Mouse (Mus musculus): ENCODE measurements around the gene Thtpa.

Gene Thtpa

DNA sequence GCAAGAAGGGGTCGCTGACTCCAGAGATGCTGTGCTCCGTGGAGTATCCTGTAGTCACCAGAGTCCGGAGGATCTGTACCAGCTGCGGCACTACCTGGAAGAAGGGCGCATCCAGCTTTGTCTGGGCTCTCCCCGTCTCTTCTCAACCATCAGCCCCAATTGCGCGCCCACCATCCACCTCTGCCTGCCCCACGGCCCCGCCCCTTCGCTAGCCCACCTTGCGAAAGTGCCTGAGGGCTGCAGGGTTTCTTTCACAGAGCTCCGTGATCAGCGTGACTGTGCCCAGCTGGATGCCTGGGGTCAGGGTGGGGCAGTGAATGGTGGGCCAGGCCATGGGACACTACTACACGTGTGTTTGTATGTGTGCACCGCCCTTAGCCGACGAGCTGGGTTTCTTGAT, 9.8 kb downstream of the Thtpa start:
- in situ Hi-C loops (cut with MboI, MseI), result no loop called here

DNA sequence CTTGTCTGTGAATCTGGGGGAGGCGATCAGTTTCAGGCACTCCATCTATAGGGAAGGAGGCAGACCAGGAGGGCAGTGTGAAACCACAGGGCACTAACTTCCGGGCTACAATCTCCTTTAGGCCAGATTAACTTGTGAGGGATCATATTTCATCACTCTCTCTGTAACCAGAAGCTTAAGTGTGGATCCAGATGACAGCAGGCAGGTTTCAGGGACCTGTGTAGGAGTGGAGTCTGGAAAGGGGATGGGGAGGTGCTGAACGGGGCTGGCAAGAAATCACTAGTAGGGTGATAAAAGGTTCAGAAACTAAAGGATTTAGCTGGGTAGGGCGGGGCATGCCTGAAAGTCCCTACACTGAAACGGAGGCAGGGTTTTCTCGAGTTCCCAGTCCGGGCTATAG, 10.8 kb downstream of the Thtpa start:
- in situ Hi-C loops (cut with MboI, MseI), result no loop called here

DNA sequence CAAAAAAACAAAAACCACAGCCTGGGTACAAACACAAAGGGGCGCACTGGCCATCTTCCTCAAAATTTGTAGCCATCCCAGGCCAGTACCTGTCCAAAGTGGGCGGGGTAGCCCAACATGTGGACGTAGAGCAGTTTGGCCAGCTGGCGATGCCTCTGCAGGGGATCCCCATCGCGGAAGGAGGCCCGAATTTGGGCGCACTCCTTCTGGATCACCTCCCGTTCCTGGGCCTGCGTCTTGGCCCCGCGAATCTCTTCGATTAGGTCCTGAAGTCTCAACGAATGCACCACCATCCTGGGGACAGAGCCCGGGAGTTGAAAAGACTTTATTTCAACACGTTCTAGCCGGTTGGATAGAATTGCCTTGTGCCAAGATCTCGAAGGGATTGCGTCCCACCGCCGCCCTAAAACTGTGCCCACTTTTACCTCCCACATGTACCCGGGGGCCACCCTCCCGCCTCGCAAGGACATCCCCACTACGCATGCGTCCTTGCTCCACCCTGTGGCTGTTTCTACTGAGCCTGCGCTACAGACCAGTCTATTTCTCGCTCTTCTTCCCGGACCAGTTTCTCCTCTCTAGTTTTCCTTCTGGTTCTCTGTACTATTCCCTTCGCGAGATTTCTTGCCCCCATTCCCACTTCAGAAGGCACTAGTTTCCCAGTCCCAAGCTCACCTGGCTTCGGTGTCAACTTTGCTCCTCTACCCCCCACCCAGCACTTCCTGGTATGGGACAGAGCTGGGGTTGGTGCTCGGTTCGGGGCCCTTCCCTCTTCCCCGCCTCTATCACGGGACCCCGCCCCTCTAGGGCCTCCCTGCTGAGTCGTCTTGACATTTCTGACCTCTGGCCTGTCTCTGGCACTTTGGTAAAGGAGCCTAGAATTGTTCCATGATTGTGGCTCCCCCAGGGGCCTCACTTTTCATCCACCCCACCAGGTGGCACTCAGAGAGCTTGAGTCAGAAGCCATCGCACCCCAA, 11.5 kb downstream of the Thtpa start, which contains the start of gene Ap1g2:
Gene Ap1g2, minus strand, starts transcription at position 758 of the 974 bp plus-strand sequence.
- in situ Hi-C loops (cut with MboI, MseI), result no loop called here

DNA sequence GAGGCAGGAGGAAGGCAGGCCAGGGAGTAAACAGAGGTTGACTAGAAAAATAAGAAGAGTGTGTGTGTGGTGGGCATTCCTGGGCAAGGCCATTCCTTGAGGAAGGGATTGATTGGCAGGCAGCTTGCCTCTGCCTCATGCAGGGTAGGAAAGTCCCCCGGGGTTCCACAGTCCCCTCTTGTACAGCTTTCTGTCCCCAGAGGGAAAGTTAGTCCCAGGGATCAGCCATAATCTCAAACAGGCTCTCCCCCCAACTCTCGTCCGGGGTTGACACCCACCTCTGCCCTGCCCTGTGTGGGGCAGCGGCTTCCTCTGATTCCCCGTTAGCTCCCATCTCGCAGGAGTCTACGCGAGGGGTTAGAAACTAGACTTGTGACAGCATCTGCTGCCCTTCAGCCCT, 12.4 kb downstream of the Thtpa start:
- in situ Hi-C loops (cut with MboI, MseI), result no loop called here

DNA sequence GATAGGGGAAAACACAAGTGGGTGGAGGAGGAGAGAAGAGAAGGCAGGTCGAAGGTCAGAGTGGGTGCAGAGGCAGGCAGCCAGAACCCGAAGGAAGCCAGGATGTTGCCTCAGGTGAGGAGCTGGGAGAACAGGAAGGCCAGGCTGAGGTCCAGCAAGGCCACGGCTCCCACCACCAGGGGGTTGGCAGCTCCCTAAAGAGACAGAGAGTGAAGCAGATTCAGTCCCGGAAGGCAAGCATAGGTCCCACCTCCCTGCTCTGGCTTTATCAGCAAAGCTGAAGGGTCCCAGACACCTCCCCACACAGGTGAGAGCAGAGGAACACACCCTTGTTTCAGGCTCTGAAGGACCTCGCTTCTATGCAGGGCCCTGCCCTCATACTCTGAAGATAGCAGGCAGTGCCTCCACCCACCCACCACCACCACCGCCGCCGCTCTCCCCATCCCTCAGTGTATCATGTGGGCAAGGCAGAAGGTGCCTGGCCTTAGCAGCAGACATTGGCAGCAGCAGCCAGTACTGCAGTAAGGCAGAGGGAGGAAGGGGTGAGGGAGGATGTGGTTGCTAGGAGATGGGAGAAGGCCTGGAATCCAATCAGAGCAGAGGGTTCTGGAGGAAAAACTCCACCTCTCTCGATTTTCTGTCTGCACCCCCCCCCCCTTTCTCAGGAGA, 13.8 kb downstream of the Thtpa start:
- in situ Hi-C loops (cut with MboI, MseI), result no loop called here

DNA sequence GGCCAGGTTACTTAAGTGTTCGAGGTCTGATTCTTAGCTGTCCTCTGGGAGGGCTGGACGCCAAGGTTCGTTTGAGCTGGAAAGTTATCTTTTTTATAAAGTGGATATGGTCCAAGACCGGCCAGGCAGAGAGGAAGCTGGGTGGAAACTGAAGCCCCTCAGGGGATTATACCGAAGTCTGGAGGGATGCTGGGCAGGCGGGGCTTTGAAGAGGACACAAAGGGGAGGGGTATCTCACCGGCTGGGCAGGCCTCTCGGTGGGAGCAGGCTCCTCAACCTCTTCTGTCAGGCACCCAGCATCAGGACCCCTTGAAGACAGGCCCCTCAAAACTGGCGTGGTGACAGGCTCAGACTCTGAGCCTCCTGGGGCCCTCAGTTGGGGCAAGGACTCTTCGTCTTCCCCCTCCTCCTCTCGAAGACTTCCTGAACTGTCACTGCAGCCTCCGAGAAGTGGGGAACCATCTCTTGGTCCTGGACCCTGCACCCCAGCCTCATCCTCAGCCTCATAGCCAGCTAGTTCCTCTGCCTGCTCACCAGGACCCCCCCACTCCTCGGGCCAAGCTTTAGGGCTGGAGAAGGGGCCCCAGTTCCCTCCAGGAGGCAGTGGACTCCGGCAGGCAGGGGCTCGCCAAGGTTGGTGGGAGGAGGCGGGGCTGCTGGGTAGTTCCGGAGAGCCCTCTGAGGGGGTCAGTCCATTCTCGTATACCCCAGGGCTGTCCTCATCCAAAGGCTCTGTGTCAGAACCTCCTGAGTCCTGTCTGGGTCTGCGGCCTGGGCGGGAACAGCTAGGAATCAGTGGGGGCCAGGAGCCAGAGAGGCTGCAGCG, 14.7 kb downstream of the Thtpa start:
- in situ Hi-C loops (cut with MboI, MseI), result no loop called here

DNA sequence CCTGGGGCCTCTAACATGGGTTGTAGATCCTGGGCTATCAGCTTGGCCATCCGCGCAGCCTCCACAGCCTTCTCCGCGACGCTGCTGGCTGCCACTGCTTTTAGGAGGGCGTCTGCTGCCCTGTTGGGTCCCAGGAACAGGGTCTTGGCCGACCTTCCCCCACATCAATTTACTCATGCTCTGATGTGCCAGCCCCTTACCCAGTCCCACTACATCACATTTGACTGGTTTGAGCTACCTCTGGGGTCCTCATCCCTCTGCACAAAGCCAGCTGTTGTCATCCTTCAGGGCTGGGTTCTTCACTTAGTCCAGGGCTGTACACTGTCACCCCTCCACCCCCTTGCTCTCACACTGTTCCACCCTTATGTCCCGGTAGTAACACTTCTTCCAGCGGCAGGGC, 15.5 kb downstream of the Thtpa start:
- in situ Hi-C loops (cut with MboI, MseI), result no loop called here

DNA sequence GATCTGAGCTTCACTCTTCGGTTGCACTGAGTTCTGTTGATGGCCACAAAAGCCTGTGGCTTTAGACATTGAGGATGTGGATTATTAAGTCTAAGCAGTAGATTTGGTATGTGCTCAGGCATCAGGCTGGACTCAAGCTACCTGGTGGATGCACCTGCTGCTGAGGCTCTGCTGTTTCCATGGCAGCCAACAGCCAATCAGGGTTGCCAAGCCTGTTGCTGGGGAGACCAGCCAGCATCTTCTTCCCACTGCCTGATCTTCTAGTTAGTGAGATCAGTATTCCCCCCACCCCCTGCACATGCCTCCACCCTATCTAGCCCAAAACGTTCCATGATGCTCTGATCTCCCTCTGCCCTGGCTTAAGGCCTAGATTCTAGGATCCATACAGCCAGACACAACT, 17.1 kb downstream of the Thtpa start:
- in situ Hi-C loops (cut with MboI, MseI), result no loop called here

DNA sequence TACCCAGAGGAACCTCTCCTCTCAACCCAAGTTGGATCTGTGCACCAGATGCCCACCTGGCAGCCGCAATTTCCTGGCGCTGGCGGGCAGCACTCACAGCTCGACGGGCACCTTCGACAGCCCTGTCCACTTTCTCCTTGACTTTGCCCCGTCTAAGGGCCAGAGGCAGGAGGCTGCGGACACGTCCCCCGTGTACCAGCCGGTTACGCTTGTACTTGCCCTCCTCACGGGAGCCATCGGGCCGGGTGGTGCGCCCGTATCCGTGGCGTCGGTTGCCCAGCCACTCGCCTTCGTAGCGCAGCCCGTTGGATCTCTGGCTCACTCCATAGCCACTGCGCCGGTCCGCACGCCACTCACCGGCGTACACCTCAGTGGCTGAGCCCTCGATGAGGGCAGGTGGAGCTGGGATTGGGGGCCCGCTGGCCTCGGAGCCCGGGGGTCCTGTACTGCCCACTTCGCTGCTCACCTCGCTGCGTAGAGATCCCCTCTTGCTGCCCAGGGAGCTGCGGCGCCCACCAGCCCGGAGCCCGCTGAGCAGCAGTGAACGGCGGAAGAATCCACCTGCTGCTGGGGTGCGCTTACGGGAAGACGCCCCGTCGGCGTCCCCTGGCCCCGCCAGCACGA, 18.9 kb downstream of the Thtpa start:
- in situ Hi-C loops (cut with MboI, MseI), result no loop called here

DNA sequence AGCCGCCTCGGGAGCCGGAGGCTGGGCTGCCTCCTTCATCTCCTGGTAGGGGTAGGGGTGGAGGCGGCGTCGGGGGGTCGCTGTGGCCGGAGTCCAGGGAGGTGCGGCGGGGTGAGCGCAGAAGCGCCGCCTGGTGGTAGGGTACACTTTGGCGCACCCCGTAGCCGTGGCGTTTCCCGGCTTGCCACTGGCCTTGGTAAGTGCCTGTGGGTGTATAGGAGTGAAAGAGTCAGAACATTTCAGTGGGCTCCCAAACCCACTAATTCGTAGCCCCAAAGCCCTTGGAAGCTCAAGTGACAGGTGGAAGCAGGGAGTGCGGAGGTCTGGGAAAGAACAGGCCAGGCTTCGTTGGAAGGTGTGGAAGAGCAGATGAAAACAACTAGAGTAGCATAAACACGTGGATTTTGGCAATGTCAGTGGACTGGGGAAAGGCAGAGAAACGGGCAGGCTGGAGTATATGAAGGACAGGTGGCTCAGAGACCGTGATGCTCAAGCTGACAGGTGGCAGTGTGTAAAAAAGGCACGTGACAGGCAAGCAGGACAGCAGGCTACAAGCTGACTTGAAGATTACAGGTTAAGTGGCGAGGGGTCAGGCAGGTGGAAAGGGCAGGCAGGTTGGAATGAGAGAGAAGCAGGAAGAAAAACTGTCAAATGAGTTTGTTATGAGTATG, 19.5 kb downstream of the Thtpa start:
- in situ Hi-C loops (cut with MboI, MseI), result no loop called here

DNA sequence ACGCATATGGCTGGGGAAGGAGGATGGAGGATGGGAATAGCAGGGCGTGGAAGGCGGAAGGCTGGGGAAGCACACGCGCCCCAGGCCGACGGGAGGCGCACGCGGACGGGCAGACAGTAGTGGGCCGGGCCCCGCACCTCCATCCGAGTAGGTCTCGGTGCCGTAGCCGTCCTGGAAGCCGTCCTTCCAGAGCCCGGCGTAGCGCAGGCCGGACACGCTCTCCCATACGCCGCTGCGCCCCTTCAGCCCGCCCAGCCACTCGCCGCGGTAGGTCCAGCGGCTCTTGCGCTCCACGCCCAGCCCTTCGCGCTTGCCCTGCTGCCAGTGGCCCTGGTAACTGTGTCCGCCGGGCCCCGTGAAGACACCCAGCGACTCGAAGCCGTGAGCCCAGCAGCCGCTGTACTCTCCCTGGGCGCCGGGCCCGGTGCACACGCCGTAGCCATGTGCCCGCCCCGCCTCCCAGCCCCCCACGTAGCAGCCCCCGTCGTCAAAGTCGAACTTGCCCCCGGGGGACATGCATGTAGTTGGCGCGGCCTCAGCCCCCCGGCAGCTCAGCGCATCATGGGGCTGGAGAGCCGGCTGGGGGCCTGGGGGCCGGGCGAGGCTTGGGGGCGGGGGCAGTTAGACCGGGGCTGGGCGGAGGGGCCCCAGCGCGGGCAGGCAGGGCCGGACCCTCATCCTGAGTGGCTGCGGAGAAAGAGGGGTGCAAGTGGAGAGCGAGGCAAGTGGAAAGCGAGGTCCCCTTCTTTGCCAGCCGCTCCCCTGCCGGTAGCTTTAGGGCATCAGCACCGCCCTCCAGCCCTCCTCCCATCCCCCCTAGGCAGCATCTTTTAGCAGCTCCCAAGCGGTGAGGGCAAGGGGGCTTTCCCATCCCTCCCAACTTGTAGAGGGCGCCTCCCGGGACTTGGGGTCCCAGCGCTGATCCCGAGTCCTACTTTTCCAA, 20.4 kb downstream of the Thtpa start:
- in situ Hi-C loops (cut with MboI, MseI), result no loop called here

DNA sequence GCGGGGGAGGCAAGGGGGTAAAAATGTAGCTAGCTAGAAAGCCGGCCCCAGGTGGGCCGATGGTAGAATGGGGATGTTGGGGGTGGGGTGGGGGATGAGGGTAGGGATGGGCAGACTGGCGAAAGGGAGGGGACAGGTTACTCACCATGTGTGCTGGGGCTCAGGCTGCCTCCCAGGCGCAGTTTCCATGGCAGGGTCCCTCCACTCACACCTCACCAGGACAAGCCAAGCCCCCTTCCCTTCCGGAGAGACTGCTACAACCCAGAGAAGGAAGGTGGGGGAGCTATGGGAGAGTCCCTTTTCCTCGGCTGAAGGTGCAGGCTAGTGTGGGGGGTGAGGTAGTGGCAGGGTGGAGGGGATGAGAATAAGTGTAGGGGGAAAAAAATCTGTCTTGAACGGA, 21.3 kb downstream of the Thtpa start:
- in situ Hi-C loops (cut with MboI, MseI), result no loop called here

DNA sequence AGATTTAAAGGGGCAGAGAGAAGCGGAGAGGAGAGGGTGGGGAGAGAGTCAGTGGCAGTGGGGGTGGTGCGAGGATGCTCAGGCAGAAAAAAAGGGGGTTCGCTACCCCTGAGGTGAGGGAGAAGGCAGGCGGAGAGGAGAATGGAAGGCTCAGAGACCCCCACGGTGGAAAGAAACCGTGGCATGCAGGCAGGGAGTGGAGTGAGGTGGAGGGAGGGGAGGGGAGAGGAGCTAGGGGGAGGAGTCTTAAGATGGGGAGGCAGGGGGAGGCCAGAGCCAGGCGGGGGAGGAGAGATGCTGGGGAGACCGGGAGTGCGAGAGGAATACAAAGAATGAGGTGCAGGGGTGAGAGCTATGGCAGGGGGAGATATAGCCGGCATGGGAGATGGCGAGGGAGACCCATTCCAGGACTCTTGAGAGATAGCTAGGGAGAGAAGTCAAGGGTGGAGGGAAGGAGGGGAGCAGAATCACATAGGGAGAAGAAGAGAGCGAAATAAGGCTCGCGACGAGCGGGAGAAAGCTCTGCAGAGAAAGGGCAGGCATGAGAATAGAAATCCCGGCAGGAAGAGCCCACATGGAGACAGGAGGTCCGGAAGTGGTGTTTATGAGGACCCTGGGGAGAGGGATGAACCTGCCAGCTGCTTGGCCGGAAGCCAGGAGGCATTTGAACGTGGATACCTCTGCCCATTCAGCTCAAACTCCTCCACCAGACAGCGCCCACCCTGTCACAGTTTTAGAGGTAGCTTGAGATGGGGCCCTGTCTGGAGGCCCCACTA, 22.0 kb downstream of the Thtpa start, which contains the start of gene Jph4:
Gene Jph4, minus strand, starts transcription at position 511 of the 776 bp plus-strand sequence.
- in situ Hi-C loops (cut with MboI, MseI), result no loop called here

DNA sequence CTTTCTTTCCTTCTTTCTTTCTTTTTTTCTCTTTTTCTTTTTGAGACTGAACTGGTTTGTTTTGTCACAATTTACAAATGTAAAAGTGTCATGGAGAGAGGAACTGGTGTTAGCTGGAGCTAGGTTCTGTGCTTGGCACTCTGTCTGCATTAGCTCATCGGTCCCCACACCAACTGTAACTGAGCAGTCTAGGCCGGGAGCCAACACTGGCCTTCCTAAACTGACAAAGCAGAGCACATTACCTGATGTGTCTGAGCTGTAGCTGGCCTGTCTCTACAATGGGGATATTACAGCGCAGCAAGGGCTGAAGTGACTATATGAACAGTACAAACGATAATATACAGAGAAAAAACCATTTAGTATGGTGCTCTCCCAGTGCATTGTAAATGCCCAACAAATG, 24.3 kb downstream of the Thtpa start:
- in situ Hi-C loops (cut with MboI, MseI), result no loop called here

DNA sequence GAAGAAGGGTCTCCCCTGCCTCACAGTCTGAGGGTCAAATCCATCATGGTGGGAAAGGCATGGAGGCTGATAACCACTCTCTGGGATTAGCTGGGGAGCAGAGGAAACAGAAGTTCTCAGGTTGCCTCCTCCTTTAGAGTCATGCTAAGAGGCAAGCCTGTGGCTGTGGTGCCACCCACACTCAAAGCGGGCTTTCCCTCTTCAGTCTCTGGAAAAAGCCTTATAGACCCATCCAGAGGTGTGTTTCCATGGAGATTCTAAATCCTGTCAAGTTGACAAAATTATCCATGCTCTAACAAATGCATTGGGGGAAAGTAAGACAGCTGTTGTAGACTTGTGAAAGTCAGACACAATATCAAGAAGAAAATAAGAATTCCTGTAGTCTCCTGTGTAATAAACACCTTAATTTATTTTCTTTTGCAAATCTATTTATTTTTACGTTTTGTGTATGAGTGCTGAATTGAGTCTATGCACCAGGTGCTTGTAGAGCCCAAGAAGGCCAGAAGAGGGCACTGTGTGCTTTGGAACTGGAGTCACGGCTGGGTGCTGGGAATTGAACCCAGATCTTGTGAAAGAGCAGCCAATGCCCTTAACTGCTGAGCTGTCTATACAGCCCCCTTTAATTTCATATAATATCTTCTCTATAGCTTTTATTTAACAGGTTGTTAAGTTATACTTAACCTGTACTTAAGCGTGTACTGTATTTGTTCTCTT, 25.0 kb downstream of the Thtpa start:
- in situ Hi-C loops (cut with MboI, MseI), result no loop called here

DNA sequence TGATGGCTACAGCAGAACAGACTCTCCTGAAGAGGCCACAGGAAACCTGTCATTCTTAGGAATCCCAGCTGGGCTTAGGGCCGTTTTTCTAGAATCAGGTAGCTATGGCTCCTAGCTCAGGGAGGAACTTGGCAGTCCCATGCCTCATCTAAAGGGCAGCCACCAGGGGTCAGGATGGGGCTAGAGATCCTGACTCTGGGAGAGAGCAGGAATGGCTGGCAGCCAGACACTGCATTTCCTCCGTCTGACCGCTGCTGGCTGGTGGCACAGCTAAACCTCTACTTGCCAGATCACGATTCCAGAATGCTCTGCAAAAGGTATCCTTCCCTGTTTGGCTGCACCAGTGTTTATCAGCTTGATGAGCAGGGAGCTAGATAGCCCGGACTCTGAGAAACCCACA, 27.4 kb downstream of the Thtpa start:
- in situ Hi-C loops (cut with MboI, MseI), result no loop called here

DNA sequence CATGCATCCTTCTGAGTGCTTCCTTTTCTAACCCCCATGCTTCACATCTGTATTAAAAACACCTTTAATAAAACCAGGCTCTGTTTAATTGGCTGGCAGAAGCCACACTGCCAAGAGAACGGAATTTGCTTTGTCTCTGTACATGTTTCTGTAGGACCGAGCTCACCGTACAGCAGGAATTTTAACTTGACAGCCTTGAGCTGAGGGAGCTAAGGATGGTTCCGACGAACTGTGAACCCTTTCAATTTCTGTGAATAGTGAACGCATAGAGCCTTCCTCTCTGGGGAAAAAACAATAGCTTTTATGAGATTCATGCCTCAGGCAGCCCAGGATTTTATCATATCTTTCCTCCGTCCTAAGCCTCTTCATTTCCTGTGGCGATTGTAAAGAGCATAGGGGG, 27.8 kb downstream of the Thtpa start:
- in situ Hi-C loops (cut with MboI, MseI), result no loop called here

DNA sequence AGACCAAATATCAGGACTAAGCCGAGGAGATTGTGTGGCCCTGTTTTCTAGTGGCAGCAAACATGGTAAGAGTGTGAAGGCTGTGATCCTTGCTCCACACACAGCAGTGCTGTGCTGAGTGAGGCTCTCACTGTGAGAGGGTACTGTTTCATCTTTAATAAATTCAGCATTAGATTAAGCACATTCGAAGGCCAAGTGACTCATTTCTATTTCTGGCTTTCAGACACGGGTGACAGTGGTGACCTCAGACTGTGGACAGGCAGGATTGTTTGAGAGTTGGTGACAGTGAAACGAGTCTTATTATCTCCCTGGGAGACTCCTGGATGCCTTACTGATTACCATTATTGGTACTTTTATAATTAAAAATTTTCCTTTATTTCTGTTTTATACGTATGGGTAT, 31.1 kb downstream of the Thtpa start:
- in situ Hi-C loops (cut with MboI, MseI), result no loop called here
